Mouse (Mus musculus) neural tube, embryonic 15.5 days (tissue): ENCODE measurements around the gene Psmd9. TPM values are rescaled to one million over a fixed set of nuclear protein-coding genes. Genes with fewer than 3 reads are reported as not detected.
A peak's percentile ranks its signal among the peaks of the same experiment; 100 is the strongest.
"Not testable (repeated sequence)": the region's sequence is repeated elsewhere in the genome, so short reads cannot be mapped to it uniquely, and the experiment has no call there.

Experiments
- ATAC-seq: fragments of 200-750 bp; cut with Nextera tagmentation; 2 replicates; pipeline ENCODE4 v1.8.0; 2017; ENCODE audit warnings: mild to moderate bottlenecking, moderate TSS enrichment, moderate library complexity; ENCODE audit not compliant: low FRiP score
- H3K27ac ChIP-seq: fragments of 300-500 bp; sonication (generic); replicated peaks from 2 replicates; pipeline ENCODE4 v1.5.1; 2015; ENCODE audit warnings: mild to moderate bottlenecking, inconsistent platforms
- H3K27me3 ChIP-seq: fragments of 300-500 bp; sonication (generic); replicated peaks from 2 replicates; pipeline ENCODE4 v1.6.1; 2015; ENCODE audit warnings: inconsistent platforms
- H3K36me3 ChIP-seq: fragments of 300-500 bp; sonication (generic); 2 replicates; pipeline ENCODE4 v1.6.1; 2015; ENCODE audit warnings: inconsistent platforms
- H3K4me1 ChIP-seq: fragments of 300-500 bp; sonication (generic); 2 replicates; pipeline ENCODE4 v1.6.1; 2015; ENCODE audit warnings: inconsistent platforms
- H3K4me2 ChIP-seq: fragments of 300-500 bp; sonication (generic); 2 replicates; pipeline ENCODE4 v1.6.1; 2015; ENCODE audit warnings: inconsistent platforms, mild to moderate bottlenecking, moderate library complexity
- H3K4me3 ChIP-seq: fragments of 300-500 bp; sonication (generic); replicated peaks from 2 replicates; pipeline ENCODE4 v1.5.1; 2015; ENCODE audit warnings: mild to moderate bottlenecking, inconsistent platforms
- H3K9ac ChIP-seq: fragments of 300-500 bp; sonication (generic); replicated peaks from 2 replicates; pipeline ENCODE4 v1.6.1; 2015; ENCODE audit warnings: mild to moderate bottlenecking, inconsistent platforms
- H3K9me3 ChIP-seq: fragments of 300-500 bp; sonication (generic); replicated peaks from 2 replicates; pipeline ENCODE4 v1.6.1; 2016; ENCODE audit warnings: inconsistent platforms
- WGBS: fragments of 180-500 bp; shearing (Covaris S2); methylation state at CpG from one replicate; pipeline ENCODE4 v1.1.7; 2015; ENCODE audit warnings: mixed read lengths; 5-methylcytosine and 5-hydroxymethylcytosine counted together
- polyA plus RNA-seq: library from polyadenylated mRNA; unstranded; fragments of >200 nt; fragmentation: Nextera tagmentation; extraction: Ambion mirVana; gene quantifications from 2 replicates; pipeline ENCODE4 v1.2.1, GENCODE M21; 2015

Psmd9 gene
- polyA plus RNA-seq, 1 experiment from 2014 or later = 81.1 TPM

DNA sequence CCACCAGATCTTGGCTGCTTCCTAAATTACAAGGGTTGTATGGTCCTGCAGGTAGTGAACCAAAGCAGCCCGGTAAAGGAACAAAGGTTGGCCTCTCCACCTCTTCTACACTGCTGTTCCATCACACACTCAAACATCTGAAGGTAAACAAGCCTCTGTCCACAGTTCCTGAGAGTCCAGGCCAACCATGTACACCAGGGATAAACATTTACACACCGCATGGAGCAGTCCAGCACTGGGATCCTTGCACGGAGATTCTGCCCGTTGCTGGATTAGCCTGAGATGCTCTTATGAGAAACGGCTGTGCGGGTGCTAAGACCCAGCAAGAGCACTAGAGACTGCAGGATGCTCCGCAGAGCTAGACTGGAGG lies 32.3 kb downstream of the Psmd9 start:
- no peak overlapping the region for H3K27ac ChIP-seq
- no peaks in the 10 kb centered on the region for H3K4me1 ChIP-seq
- no peak overlapping the region for H3K4me2 ChIP-seq
- no peaks in the 10 kb centered on the region for H3K27me3 ChIP-seq
- H3K4me3 ChIP-seq = no peak overlapping the region
- no peak for ATAC-seq
- no peaks in the 10 kb centered on the region for H3K36me3 ChIP-seq
- H3K9ac ChIP-seq = no peak overlapping the region
- 81% methylated on average over 7 of the region's 7 CpGs for WGBS
- no peaks in the 10 kb centered on the region for H3K9me3 ChIP-seq

DNA sequence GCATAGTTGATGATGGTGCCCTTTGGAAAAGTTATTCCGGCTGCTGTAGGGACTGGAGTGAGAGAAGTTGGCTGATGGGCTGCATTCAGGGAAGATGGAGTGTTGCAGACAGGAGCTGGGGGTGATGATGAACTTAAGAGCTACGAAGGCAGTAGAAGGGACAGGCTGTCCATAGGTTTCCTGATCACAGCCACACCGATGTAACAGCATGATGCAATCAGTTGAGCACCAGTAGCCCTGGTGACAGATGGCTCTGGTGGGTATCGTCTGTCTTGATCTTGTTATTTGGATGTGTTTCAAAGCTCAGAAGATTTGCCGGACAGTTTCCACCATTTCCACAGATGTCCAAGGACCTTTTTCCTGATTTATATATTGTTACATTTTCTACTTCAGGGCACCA lies 32.8 kb downstream of the Psmd9 start:
- Histone ChIP-seq H3K4me2 (no peak overlapping the region), H3K9ac (no peak overlapping the region), H3K4me1 (no peaks in the 10 kb centered on the region), H3K36me3 (no peaks in the 10 kb centered on the region), H3K27ac (no peak overlapping the region), H3K27me3 (no peaks in the 10 kb centered on the region), H3K9me3 (no peaks in the 10 kb centered on the region), H3K4me3 (no peak overlapping the region)
- WGBS = 87% methylated on average over 5 of the region's 5 CpGs
- no peak for ATAC-seq

DNA sequence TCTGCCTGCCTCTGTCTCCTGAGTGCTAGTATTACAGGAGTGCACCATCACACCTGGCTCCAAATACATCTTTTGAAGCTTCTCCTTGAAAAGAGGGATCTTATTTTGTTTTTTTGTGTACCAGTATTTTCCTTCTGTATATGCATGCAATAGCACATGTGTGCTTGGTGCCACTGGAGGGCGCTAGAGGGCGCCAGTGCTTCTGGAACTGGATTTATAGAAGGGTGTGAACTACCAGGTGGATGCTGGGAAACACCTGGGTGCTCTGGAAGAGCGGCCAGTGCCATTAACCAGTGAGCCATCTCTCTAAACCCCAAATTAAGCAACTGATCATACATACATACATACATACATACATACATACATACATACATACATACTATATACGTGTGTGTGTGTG lies 33.6 kb downstream of the Psmd9 start:
- H3K9me3 ChIP-seq, H3K4me1 ChIP-seq, H3K27me3 ChIP-seq, H3K27ac ChIP-seq, H3K4me3 ChIP-seq, ATAC-seq, H3K36me3 ChIP-seq, H3K9ac ChIP-seq, H3K4me2 ChIP-seq: not testable (repeated sequence)
- WGBS = 49% methylated on average over 4 of the region's 4 CpGs

DNA sequence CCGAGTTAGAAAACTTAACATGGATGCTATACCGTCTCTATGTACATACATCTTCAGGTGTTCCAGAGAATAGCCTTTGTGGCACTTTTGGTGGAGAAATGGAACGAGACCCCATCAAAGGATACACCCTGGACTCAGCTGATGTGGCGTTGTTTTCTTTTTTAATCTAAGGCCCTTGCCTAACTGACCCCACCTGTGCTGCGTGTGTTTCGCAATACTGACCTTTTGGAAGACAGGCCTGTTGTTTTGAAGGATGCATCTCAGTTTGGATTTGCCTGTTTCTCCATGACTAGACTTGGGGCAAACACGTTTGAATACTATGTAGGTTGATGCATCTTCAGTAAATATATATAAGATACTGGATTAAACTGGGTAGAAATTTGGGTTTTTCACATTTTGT lies 34.4 kb downstream of the Psmd9 start:
- not testable (repeated sequence) for H3K4me3 ChIP-seq, H3K27ac ChIP-seq, H3K9ac ChIP-seq, H3K4me2 ChIP-seq, H3K4me1 ChIP-seq, H3K27me3 ChIP-seq, H3K36me3 ChIP-seq, H3K9me3 ChIP-seq, ATAC-seq
- 92% methylated on average over 7 of the region's 7 CpGs for WGBS

DNA sequence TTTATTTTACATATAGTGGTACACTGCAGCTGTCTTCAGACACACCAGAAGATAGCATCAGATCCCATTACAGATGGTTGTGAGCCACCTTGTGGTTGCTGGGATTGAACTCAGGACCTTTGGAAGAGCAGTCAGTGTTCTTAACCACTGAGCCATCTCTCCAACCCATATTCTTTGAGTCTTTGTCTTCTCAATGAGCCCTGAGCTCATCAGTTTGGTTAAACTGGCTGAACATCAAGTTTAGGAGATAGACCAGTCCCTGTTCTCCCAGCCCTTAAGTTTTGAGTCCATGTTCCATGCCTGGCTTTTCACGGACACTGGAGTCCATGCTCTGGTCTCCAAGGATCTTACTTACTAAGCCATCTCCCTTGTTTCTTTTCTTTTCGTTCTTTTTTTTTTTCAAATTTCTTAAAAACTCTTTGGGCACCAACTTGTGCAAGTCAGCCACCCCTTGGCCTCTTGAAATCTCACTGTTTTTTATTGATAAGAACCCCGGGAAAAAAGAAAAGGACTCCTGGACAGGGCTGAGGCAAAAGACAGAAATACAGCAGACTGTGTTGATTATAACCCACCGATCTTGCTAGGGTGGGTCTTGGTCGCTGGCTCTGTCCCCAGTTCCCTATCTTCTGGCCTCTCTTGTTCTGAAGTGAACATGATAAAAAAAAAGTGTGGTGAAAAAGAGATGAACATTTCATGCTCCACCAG lies 53.3 kb downstream of the Psmd9 start:
- not testable (repeated sequence) for H3K9me3 ChIP-seq, H3K27ac ChIP-seq, ATAC-seq, H3K36me3 ChIP-seq, H3K9ac ChIP-seq, H3K27me3 ChIP-seq, H3K4me3 ChIP-seq, H3K4me1 ChIP-seq, H3K4me2 ChIP-seq
- 85% methylated on average over 4 of the region's 5 CpGs for WGBS

DNA sequence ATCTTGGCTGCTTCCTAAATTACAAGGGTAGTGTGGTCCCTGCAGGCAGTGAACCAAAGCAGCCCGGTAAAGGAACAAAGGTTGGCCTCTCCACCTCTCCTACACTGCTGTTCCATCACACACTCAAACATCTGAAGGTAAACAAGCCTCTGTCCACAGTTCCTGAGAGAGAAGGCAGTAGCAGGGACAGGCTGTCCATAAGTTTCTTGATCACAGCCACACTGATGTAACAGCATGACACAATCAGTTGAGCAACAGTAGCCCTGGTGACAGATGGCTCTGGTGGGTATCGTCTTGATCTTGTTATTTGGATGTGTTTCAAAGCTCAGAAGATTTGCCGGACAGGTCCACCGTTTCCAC lies 53.8 kb downstream of the Psmd9 start:
- Histone ChIP-seq H3K4me2 (no peak overlapping the region), H3K4me1 (no peaks in the 10 kb centered on the region), H3K27ac (no peak overlapping the region), H3K27me3 (no peaks in the 10 kb centered on the region), H3K36me3 (no peaks in the 10 kb centered on the region), H3K4me3 (no peak overlapping the region), H3K9ac (no peak overlapping the region), H3K9me3 (no peaks in the 10 kb centered on the region)
- 91% methylated on average over 4 of the region's 4 CpGs for whole genome bisulfite sequencing
- ATAC-seq = no peak

DNA sequence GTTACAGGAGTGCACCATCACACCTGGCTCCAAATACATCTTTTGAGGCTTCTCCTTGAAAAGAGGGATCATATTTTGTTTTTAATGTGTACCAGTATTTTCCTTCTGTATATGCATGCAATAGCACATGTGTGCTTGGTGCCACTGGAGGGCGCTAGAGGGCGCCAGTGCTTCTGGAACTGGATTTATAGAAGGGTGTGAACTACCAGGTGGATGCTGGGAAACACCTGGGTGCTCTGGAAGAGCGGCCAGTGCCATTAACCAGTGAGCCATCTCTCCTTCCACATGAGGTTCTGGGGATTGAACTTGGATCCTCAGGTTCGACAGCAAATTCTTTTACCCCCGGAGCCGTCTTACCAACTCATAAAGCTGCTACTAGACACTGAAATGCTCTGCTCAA lies 54.6 kb downstream of the Psmd9 start:
- H3K4me1 ChIP-seq, H3K27ac ChIP-seq, H3K36me3 ChIP-seq, H3K4me2 ChIP-seq, H3K27me3 ChIP-seq, H3K4me3 ChIP-seq, H3K9me3 ChIP-seq, ATAC-seq, H3K9ac ChIP-seq: not testable (repeated sequence)
- 56% methylated on average over 6 of the region's 6 CpGs for WGBS

DNA sequence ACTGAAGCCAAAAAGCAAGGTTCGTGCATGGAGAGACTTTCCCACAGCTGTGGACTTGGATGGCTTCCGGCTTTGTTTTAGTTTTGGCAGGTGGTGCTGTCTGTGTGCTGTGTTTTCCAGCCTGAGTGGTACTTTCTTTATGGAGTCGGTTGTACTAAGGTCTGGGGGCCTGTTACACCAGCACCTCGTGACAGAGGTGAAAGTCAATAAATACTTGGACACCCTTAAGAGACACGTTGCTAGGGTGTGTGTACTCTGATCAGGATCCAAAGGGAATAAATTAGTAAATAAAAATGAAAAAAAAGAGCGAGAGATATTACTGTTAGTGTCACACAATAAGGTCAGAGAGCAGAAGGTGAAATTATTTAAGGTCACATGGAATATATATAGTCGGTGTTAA lies 57.6 kb downstream of the Psmd9 start:
- no peaks in the 10 kb centered on the region for H3K27me3 ChIP-seq
- H3K27ac ChIP-seq = no peak overlapping the region
- no peak overlapping the region for H3K9ac ChIP-seq
- H3K36me3 ChIP-seq = peaks cover 5% of the 10 kb centered on the region; the same call in 1 of the 2 replicates
- H3K9me3 ChIP-seq = no peaks in the 10 kb centered on the region
- 91% methylated on average over 7 of the region's 7 CpGs for WGBS
- no peak overlapping the region for H3K4me2 ChIP-seq
- no peak overlapping the region for H3K4me3 ChIP-seq
- no peak for ATAC-seq
- peaks cover 17% of the 10 kb centered on the region for H3K4me1 ChIP-seq

DNA sequence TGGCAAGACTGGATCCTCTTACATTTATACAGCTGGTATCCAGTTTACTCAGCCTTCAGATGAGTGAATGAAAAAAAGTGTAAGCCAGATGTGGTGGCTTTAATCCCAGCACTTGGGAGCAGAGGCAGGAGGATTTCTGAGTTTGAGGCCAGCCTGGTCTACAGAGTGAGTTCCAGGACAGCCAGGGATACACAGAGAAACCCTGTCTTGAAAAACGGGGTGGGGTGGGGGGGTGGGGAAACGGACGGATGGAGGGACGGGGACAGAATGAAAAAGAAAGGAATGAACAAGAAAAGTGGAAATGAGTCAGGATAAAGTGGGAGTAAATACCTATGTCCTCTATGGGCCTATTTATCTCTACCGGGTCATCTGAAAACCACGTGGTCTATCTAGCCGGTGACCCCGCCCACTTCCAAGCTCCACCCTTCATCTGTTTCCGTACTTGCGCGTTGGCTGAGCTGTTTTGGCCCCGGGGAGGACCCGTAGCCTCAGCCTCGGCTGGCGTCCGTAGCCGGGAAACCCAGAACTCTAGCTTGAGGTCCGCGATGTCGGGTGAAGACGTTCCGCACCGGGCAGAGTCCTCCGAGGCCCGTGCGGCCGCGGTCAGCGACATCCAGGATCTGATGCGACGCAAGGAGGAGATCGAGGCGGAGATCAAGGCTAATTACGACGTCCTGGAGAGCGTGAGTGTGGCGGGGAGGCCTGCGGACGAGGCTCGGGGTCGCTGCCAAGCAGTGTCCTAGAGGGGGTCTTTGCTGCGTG lies 58.7 kb downstream of the Psmd9 start:
- H3K36me3 ChIP-seq = peaks cover 5% of the 10 kb centered on the region; the same call in 1 of the 2 replicates
- no peak overlapping the region; the same call in 1 of the 2 replicates for H3K27ac ChIP-seq
- H3K9ac ChIP-seq = peak overlapping the region; percentile 74
- 2% methylated on average over 42 of the region's 42 CpGs for WGBS
- H3K4me3 ChIP-seq = peak overlapping the region; percentile 66
- ATAC-seq = peak; percentile 90
- peak overlapping the region; percentile 72 for H3K4me2 ChIP-seq
- H3K4me1 ChIP-seq = peaks cover 17% of the 10 kb centered on the region
- H3K27me3 ChIP-seq = no peaks in the 10 kb centered on the region
- H3K9me3 ChIP-seq = no peaks in the 10 kb centered on the region

DNA sequence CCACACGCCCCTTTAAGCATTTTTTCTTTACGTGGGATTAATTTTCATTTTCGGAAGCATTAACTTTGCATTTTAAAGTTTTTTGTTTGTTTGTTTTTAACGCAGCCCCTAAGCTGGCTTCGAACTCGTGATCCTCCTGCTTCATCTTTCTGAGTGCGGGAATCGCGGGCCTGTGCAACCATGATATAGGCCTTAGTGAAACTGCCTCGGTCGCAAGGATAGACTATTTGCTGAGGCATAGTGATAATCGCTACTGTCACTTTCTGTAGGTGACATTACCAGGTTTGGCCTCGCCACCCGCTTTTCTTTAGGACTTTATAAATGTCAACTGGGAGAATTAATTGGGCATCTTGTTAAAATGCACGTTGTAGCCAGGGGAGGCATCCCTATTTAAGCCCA lies 59.3 kb downstream of the Psmd9 start:
- peak overlapping the region; percentile 74 for H3K9ac ChIP-seq
- H3K4me2 ChIP-seq = peak overlapping the region; percentile 72
- peaks cover 17% of the 10 kb centered on the region for H3K4me1 ChIP-seq
- H3K4me3 ChIP-seq = peak overlapping the region; percentile 66
- no peaks in the 10 kb centered on the region for H3K27me3 ChIP-seq
- H3K9me3 ChIP-seq = no peaks in the 10 kb centered on the region
- no peak overlapping the region for H3K27ac ChIP-seq
- ATAC-seq = no peak
- peaks cover 5% of the 10 kb centered on the region; the same call in 1 of the 2 replicates for H3K36me3 ChIP-seq
- 7% methylated on average over 15 of the region's 15 CpGs for WGBS

DNA sequence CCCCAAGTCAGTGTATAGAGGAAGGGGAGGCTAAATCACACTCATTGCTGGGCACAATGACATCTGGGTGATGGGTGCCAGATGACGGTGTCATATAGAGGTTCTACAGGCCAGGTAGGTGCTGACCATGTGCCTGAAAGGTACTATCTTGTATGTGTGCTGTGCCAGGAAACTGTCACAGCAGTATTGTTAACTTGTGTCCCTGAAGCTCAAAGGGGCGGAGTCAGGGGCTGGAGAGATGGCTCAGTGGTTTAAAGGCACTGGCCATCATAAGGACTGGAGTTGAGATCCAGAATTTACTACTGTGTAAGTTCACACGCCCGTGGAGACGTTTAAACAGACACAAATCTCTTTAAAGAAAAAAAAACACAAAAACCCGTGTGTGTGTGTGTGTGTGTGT lies 60.1 kb downstream of the Psmd9 start:
- Histone ChIP-seq H3K9ac (no peak overlapping the region), H3K4me1 (peaks cover 17% of the 10 kb centered on the region), H3K36me3 (peaks cover 7% of the 10 kb centered on the region; the same call in 1 of the 2 replicates), H3K4me3 (peak overlapping the region; percentile 66), H3K4me2 (peak overlapping the region; percentile 72), H3K27ac (no peak overlapping the region), H3K27me3 (no peaks in the 10 kb centered on the region), H3K9me3 (no peaks in the 10 kb centered on the region)
- WGBS = 88% methylated on average over 6 of the region's 6 CpGs
- ATAC-seq = no peak

DNA sequence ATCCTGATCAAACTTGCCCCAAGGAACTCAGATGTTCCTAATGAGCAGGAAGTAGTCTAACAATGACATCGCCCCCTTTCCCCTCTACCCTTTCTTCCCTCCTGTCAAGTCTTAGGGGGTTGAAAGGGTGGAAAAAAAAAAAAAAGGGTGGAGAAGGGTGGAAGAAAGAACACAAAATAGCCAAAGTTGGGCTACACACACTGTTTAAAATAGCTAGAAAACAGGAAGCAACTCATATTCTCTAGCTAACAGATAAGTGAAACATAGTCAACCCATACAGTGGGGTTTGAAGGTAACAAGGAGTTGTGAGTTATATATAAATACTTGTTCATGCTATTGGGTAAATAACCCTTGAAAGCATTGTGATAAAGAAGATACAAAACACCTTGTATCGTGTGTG lies 63.0 kb downstream of the Psmd9 start:
- peaks cover 28% of the 10 kb centered on the region for H3K36me3 ChIP-seq
- WGBS = 97% methylated on average over 2 of the region's 2 CpGs
- no peak overlapping the region for H3K9ac ChIP-seq
- H3K9me3 ChIP-seq = no peaks in the 10 kb centered on the region
- peaks cover 21% of the 10 kb centered on the region for H3K4me1 ChIP-seq
- H3K4me2 ChIP-seq = no peak overlapping the region
- no peak overlapping the region for H3K27ac ChIP-seq
- no peak overlapping the region for H3K4me3 ChIP-seq
- ATAC-seq = no peak
- no peaks in the 10 kb centered on the region for H3K27me3 ChIP-seq
